Mouse (Mus musculus): Measurements from ENCODE around the gene Mthfr.

Gene Mthfr

GRCm38 (mm10) chr4:148065702-148066400 lies 27.0 kb downstream of the Mthfr start:
- DNase-seq: no peak

- DNase-seq: no peak
Observed at GRCm38 (mm10) chr4:148066401-148066744, 27.5 kb downstream of the Mthfr start.

GRCm38 (mm10) chr4:148067346-148067745 lies 28.5 kb downstream of the Mthfr start:
- no peak for DNase-seq

GRCm38 (mm10) chr4:148069602-148070218 lies 30.8 kb downstream of the Mthfr start:
- DNase-seq: no peak

- DNase-seq: no peak
Observed at GRCm38 (mm10) chr4:148071508-148071907, 32.6 kb downstream of the Mthfr start.

- DNase-seq: peak; percentile 17
Observed at GRCm38 (mm10) chr4:148074521-148075189, 35.8 kb downstream of the Mthfr start.

- peak; percentile 53 for DNase-seq
Observed at GRCm38 (mm10) chr4:148075259-148075658, 36.4 kb downstream of the Mthfr start.

GRCm38 (mm10) chr4:148075881-148076280 lies 37.0 kb downstream of the Mthfr start:
- DNase-seq: no peak

- DNase-seq: no peak
Observed at GRCm38 (mm10) chr4:148079212-148079611, 40.3 kb downstream of the Mthfr start.

GRCm38 (mm10) chr4:148079944-148080596 lies 41.2 kb downstream of the Mthfr start:
- DNase-seq: no peak

- peak; percentile 73 for DNase-seq
Observed at GRCm38 (mm10) chr4:148080597-148080973, 41.7 kb downstream of the Mthfr start.

GRCm38 (mm10) chr4:148081201-148081600 lies 42.3 kb downstream of the Mthfr start:
- DNase-seq: no peak

- DNase-seq: peak; percentile 56
Observed at GRCm38 (mm10) chr4:148082257-148083044, 43.6 kb downstream of the Mthfr start.

GRCm38 (mm10) chr4:148083176-148083899 lies 44.5 kb downstream of the Mthfr start:
- peak; percentile 24 for DNase-seq

- DNase-seq: peak; percentile 32
Observed at GRCm38 (mm10) chr4:148084261-148084714, 45.4 kb downstream of the Mthfr start.

- DNase-seq: peak; percentile 24
Observed at GRCm38 (mm10) chr4:148085131-148085906, 46.4 kb downstream of the Mthfr start.

GRCm38 (mm10) chr4:148085907-148086305 lies 47.0 kb downstream of the Mthfr start:
- no peak for DNase-seq

- peak; percentile 39 for DNase-seq
Observed at GRCm38 (mm10) chr4:148087091-148087906, 48.4 kb downstream of the Mthfr start.

GRCm38 (mm10) chr4:148087907-148088527 lies 49.1 kb downstream of the Mthfr start, which contains the start of gene Agtrap:
Agtrap (minus strand) TSS chr4:148088031.
- peak; percentile 93 for DNase-seq

- peak; percentile 21 for DNase-seq
Observed at GRCm38 (mm10) chr4:148089166-148089565, 50.3 kb downstream of the Mthfr start.
